Mouse (Mus musculus): Measurements from ENCODE around the gene Fcf1. TPM values are rescaled to one million over a fixed set of nuclear protein-coding genes. Genes with fewer than 3 reads are reported as not detected.

The Fcf1 gene
- 114 and 119 TPM in 2 replicates for polyA plus RNA-seq (2015; fragmentation: Nextera tagmentation; extraction: Ambion mirVana)

GRCm38 (mm10) chr12:84970428-84971096, at the start of gene Fcf1, which contains the start of gene Arel1:
Fcf1 (plus strand) TSS chr12:84970897.
Arel1 (minus strand) TSS chr12:84970900.
- Histone ChIP-seq H3K4me3 (replicated peaks; ENCODE audit: low read length) (peak within 1 kb of the TSS; percentile 80), H3K36me3 (ENCODE audit: control insufficient read depth, insufficient read depth, low read length) (no peaks in the 10 kb centered on the region), H3K4me2 (ENCODE audit: low read depth, low read length) (peak within 1 kb of the TSS; percentile 87), H3K9me3 (replicated peaks; ENCODE audit: control insufficient read depth, low read length) (no peaks in the 10 kb centered on the region), H3K9ac (ENCODE audit: low read length) (peak within 1 kb of the TSS; percentile 87), H3K27me3 (ENCODE audit: control insufficient read depth, insufficient read depth, low read length) (no peaks in the 10 kb centered on the region), H3K4me1 (ENCODE audit: control insufficient read depth, insufficient read depth, low read length) (peaks cover 10% of the 10 kb centered on the region), H3K27ac (ENCODE audit: low read length) (no peak within 1 kb of the TSS)
- peak; percentile 87; the same call in 1 of the 2 replicates for ATAC-seq (ENCODE audit: insufficient read depth, low FRiP score)
- WGBS = under 1% methylated on average over 42 of the region's 42 CpGs

- no peak overlapping the region for H3K4me3 ChIP-seq (replicated peaks; ENCODE audit: low read length)
- H3K27ac ChIP-seq (ENCODE audit: low read length) = no peak overlapping the region
- no peak overlapping the region for H3K9ac ChIP-seq (ENCODE audit: low read length)
- no peak overlapping the region for H3K4me2 ChIP-seq (ENCODE audit: low read depth, low read length)
- H3K27me3 ChIP-seq (ENCODE audit: control insufficient read depth, insufficient read depth, low read length) = no peaks in the 10 kb centered on the region
- no peak for ATAC-seq (ENCODE audit: insufficient read depth, low FRiP score)
- no peaks in the 10 kb centered on the region for H3K4me1 ChIP-seq (ENCODE audit: control insufficient read depth, insufficient read depth, low read length)
- WGBS = 69% methylated on average over 8 of the region's 8 CpGs
- 0 out of 2 replicates have a peak, but pooled peaks cover 5% of the 10 kb centered on the region for H3K36me3 ChIP-seq (ENCODE audit: control insufficient read depth, insufficient read depth, low read length)
- H3K9me3 ChIP-seq (replicated peaks; ENCODE audit: control insufficient read depth, low read length) = no peaks in the 10 kb centered on the region
Observed at GRCm38 (mm10) chr12:84921881-84922419, 48.7 kb upstream of the Fcf1 start.

GRCm38 (mm10) chr12:84924324-84924723, 46.4 kb upstream of the Fcf1 start:
- Histone ChIP-seq H3K9me3 (replicated peaks; ENCODE audit: control insufficient read depth, low read length) (no peaks in the 10 kb centered on the region), H3K27ac (ENCODE audit: low read length) (no peak overlapping the region), H3K4me2 (ENCODE audit: low read depth, low read length) (no peak overlapping the region), H3K9ac (ENCODE audit: low read length) (no peak overlapping the region), H3K36me3 (ENCODE audit: control insufficient read depth, insufficient read depth, low read length) (no peaks in the 10 kb centered on the region; the same call in 1 of the 2 replicates), H3K27me3 (ENCODE audit: control insufficient read depth, insufficient read depth, low read length) (no peaks in the 10 kb centered on the region), H3K4me3 (replicated peaks; ENCODE audit: low read length) (no peak overlapping the region), H3K4me1 (ENCODE audit: control insufficient read depth, insufficient read depth, low read length) (no peaks in the 10 kb centered on the region)
- no peak for ATAC-seq (ENCODE audit: insufficient read depth, low FRiP score)
- 94% methylated on average over 5 of the region's 5 CpGs for WGBS

GRCm38 (mm10) chr12:84926542-84926941, 44.2 kb upstream of the Fcf1 start:
- 91% methylated on average over 6 of the region's 6 CpGs for WGBS
- H3K27ac ChIP-seq (ENCODE audit: low read length) = no peak overlapping the region
- ATAC-seq (ENCODE audit: insufficient read depth, low FRiP score) = no peak
- H3K9ac ChIP-seq (ENCODE audit: low read length) = no peak overlapping the region
- no peak overlapping the region for H3K4me3 ChIP-seq (replicated peaks; ENCODE audit: low read length)
- H3K4me1 ChIP-seq (ENCODE audit: control insufficient read depth, insufficient read depth, low read length) = no peaks in the 10 kb centered on the region
- H3K27me3 ChIP-seq (ENCODE audit: control insufficient read depth, insufficient read depth, low read length) = no peaks in the 10 kb centered on the region
- H3K36me3 ChIP-seq (ENCODE audit: control insufficient read depth, insufficient read depth, low read length) = no peaks in the 10 kb centered on the region; the same call in 1 of the 2 replicates
- H3K4me2 ChIP-seq (ENCODE audit: low read depth, low read length) = no peak overlapping the region
- no peaks in the 10 kb centered on the region for H3K9me3 ChIP-seq (replicated peaks; ENCODE audit: control insufficient read depth, low read length)

GRCm38 (mm10) chr12:84932210-84932609, 38.5 kb upstream of the Fcf1 start:
- no peak; the same call in 1 of the 2 replicates for ATAC-seq (ENCODE audit: insufficient read depth, low FRiP score)
- Histone ChIP-seq H3K4me2 (ENCODE audit: low read depth, low read length) (no peak overlapping the region), H3K27ac (ENCODE audit: low read length) (no peak overlapping the region), H3K4me3 (replicated peaks; ENCODE audit: low read length) (no peak overlapping the region), H3K9ac (ENCODE audit: low read length) (no peak overlapping the region), H3K27me3 (ENCODE audit: control insufficient read depth, insufficient read depth, low read length) (no peaks in the 10 kb centered on the region), H3K9me3 (replicated peaks; ENCODE audit: control insufficient read depth, low read length) (no peaks in the 10 kb centered on the region), H3K4me1 (ENCODE audit: control insufficient read depth, insufficient read depth, low read length) (no peaks in the 10 kb centered on the region), H3K36me3 (ENCODE audit: control insufficient read depth, insufficient read depth, low read length) (peaks cover 3% of the 10 kb centered on the region; the same call in 1 of the 2 replicates)
- WGBS = 87% methylated on average over 6 of the region's 6 CpGs

GRCm38 (mm10) chr12:84935343-84935742, 35.4 kb upstream of the Fcf1 start:
- H3K27me3 ChIP-seq (ENCODE audit: control insufficient read depth, insufficient read depth, low read length) = no peaks in the 10 kb centered on the region
- no peak overlapping the region for H3K4me3 ChIP-seq (replicated peaks; ENCODE audit: low read length)
- no peak for ATAC-seq (ENCODE audit: insufficient read depth, low FRiP score)
- WGBS = 72% methylated on average over 5 of the region's 5 CpGs
- H3K36me3 ChIP-seq (ENCODE audit: control insufficient read depth, insufficient read depth, low read length) = 0 out of 2 replicates have a peak, but pooled peaks cover 5% of the 10 kb centered on the region
- H3K9ac ChIP-seq (ENCODE audit: low read length) = no peak overlapping the region
- H3K4me1 ChIP-seq (ENCODE audit: control insufficient read depth, insufficient read depth, low read length) = no peaks in the 10 kb centered on the region
- H3K27ac ChIP-seq (ENCODE audit: low read length) = no peak overlapping the region
- no peak overlapping the region for H3K4me2 ChIP-seq (ENCODE audit: low read depth, low read length)
- H3K9me3 ChIP-seq (replicated peaks; ENCODE audit: control insufficient read depth, low read length) = no peaks in the 10 kb centered on the region

GRCm38 (mm10) chr12:84939117-84939516, 31.6 kb upstream of the Fcf1 start:
- Histone ChIP-seq H3K9ac (ENCODE audit: low read length) (no peak overlapping the region), H3K9me3 (replicated peaks; ENCODE audit: control insufficient read depth, low read length) (no peaks in the 10 kb centered on the region), H3K27me3 (ENCODE audit: control insufficient read depth, insufficient read depth, low read length) (no peaks in the 10 kb centered on the region), H3K4me1 (ENCODE audit: control insufficient read depth, insufficient read depth, low read length) (no peaks in the 10 kb centered on the region), H3K4me3 (replicated peaks; ENCODE audit: low read length) (no peak overlapping the region), H3K36me3 (ENCODE audit: control insufficient read depth, insufficient read depth, low read length) (0 out of 2 replicates have a peak, but pooled peaks cover 5% of the 10 kb centered on the region), H3K27ac (ENCODE audit: low read length) (no peak overlapping the region), H3K4me2 (ENCODE audit: low read depth, low read length) (no peak overlapping the region)
- no peak for ATAC-seq (ENCODE audit: insufficient read depth, low FRiP score)
- 94% methylated on average over 7 of the region's 7 CpGs for WGBS

- ATAC-seq (ENCODE audit: insufficient read depth, low FRiP score) = no peak
- H3K4me1 ChIP-seq (ENCODE audit: control insufficient read depth, insufficient read depth, low read length) = no peaks in the 10 kb centered on the region
- H3K9me3 ChIP-seq (replicated peaks; ENCODE audit: control insufficient read depth, low read length) = no peaks in the 10 kb centered on the region
- no peak overlapping the region for H3K4me2 ChIP-seq (ENCODE audit: low read depth, low read length)
- no peak overlapping the region for H3K27ac ChIP-seq (ENCODE audit: low read length)
- 75% methylated on average over 7 of the region's 7 CpGs for WGBS
- no peak overlapping the region for H3K4me3 ChIP-seq (replicated peaks; ENCODE audit: low read length)
- no peak overlapping the region for H3K9ac ChIP-seq (ENCODE audit: low read length)
- H3K27me3 ChIP-seq (ENCODE audit: control insufficient read depth, insufficient read depth, low read length) = no peaks in the 10 kb centered on the region
- H3K36me3 ChIP-seq (ENCODE audit: control insufficient read depth, insufficient read depth, low read length) = 0 out of 2 replicates have a peak, but pooled peaks cover 2% of the 10 kb centered on the region
Observed at GRCm38 (mm10) chr12:84940343-84940742, 30.4 kb upstream of the Fcf1 start.

- H3K4me1 ChIP-seq (ENCODE audit: control insufficient read depth, insufficient read depth, low read length) = no peaks in the 10 kb centered on the region
- H3K9me3 ChIP-seq (replicated peaks; ENCODE audit: control insufficient read depth, low read length) = no peaks in the 10 kb centered on the region
- no peak overlapping the region for H3K9ac ChIP-seq (ENCODE audit: low read length)
- 92% methylated on average over 13 of the region's 13 CpGs for WGBS
- no peak overlapping the region for H3K4me3 ChIP-seq (replicated peaks; ENCODE audit: low read length)
- no peak for ATAC-seq (ENCODE audit: insufficient read depth, low FRiP score)
- no peak overlapping the region for H3K4me2 ChIP-seq (ENCODE audit: low read depth, low read length)
- H3K27ac ChIP-seq (ENCODE audit: low read length) = no peak overlapping the region
- H3K36me3 ChIP-seq (ENCODE audit: control insufficient read depth, insufficient read depth, low read length) = 0 out of 2 replicates have a peak, but pooled peaks cover 2% of the 10 kb centered on the region
- H3K27me3 ChIP-seq (ENCODE audit: control insufficient read depth, insufficient read depth, low read length) = no peaks in the 10 kb centered on the region
Observed at GRCm38 (mm10) chr12:84941717-84942116, 29.0 kb upstream of the Fcf1 start.
